Mouse (Mus musculus): Measurements from ENCODE around the gene Cenpo. TPM values are rescaled to one million over a fixed set of nuclear protein-coding genes. Genes with fewer than 3 reads are reported as not detected.
"Not testable (repeated sequence)": the region's sequence is repeated elsewhere in the genome, so short reads cannot be mapped to it uniquely, and the experiment has no call there.

Gene Cenpo
- 1 to 10 TPM; 6.5 to 7.8 TPM for total RNA-seq (2021)
- polyA plus RNA-seq (2012; rRNA removed) = 10.2 and 13.7 TPM in 2 replicates
- long read RNA-seq, full-length matches to known transcripts = 2 of 8 reads
- long read RNA-seq, partial matches to known transcripts = 0 of 8 reads
- long read RNA-seq, other reads (novel, unspliced or antisense) = 6 of 8 reads

- DNase-seq = peak; percentile 97
Observed at GRCm38 (mm10) chr12:4233572-4234508, at the start of gene Cenpo, which contains the start of gene Ptrhd1. Gene Cenpo, minus strand, starts transcription at chr12:4234294. Gene Ptrhd1, plus strand, starts transcription at chr12:4234027.

DNA sequence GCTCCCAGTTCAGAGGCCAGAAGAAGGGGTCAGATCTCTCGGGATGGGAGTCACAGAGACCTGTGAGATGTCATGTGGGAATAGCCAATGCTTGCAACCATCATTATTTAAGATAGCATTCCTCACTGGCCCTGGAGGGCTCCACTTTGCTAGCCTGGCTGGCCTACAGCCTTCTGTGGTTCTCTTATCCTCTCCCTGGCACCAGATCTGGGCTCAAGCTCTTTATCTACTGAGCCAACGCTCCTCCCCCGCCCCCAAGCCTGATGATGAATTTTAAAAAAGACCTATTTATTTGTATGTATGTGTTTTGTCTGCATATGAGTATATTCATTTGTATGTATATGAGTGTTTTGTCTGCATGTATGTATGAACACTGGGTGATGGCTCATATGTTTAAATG is 45.8 kb upstream of the Cenpo start:
- DNase-seq = no peak

DNA sequence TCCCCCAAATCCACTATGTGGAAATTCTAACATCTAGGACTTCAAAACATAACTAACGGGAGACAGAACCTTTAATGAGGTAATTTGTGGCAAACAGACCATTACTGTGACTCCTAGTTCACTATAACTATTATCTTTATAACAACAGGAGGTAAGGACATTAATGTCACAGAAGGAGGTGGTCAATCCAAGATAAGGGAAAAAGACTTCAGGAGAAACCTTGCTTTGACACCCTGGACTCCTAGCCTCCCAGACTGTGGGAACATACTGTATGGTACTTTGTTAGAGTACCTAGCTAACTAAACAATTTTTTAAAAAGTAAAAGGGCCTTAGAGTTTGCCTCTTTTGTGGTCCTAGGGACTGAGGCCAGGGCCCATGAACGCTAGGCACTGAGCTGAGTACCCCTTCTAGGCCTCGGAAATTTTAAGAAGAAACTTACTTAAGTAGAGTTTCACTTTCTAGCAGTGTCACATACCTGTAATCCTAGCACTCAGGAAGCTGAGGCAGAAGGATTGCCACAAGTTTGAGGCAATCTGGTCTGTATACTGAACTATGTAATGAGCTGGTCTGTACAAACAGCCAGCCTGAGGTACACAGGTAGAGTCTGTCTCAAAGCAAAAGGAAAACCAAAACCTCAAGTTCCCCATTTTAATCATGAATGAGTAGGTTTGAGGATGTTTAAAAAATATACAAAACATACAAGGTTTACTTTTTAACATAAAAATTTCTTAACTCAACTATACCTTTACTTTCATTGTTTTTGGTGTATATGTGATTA is 45.1 kb upstream of the Cenpo start:
- DNase-seq = no peak

GRCm38 (mm10) chr12:4271078-4271477 is 37.0 kb upstream of the Cenpo start:
- no peak for DNase-seq

DNA sequence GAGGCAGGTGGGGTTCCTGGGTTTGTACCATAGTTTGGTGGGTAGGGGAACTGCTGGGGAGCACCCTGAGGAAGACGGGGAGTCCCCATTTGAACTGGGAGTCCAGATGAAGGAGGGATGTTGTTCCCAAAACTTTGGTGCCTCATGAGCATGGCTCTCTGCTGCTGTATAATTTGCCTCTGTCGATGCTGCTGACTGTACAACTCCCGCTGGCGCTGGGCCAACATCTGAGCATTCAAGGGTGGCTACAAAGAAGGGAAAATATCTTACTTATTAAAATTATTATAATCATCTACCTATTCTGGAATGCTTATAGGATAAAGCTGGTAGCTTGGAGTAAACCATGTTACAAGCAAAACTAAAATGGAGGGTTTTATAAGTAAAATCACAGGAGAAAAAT is 33.7 kb upstream of the Cenpo start:
- no peak for DNase-seq

DNA sequence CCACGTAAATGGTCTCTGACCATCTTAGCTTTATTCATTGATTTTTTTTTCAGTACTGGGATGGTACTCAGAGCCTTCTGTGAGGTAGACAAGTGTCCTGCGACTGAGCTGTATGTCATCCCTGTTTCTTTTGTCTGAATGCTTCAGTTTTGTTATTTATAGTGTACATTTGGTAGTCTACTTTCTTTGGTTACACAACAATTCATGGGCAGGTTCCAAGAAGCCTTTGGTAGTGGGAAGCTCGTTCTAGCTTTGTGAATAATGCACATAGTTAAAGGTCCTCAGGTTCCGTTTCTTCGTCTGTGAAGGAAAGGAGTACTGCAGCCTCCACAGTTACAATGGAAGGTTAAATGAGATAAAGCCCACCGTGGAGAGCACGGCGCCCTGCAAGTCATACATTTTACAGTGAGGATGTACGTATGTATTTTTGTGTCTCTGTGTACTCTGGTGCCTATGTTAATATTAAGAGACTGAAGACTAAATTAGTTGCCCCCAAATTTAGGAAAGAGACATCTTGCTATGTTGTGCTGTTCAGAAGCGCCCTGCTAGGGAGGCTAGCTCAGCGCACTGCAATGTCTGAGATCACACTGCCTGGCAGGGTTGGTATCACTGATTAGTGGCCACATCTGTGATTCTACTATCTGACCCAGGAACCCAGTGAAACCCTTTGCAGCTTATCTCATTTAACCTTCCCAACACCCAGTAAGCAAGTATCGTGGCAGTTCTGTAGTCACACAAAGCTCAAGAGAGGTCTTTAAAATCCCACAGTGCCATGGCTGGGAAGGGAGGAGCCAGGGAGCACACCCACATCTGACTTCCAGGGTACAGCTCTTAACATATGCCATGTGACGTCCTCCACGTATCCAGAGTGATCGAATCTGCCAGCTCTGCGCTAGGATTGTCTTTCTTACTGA is 18.9 kb upstream of the Cenpo start:
- no peak for DNase-seq

GRCm38 (mm10) chr12:4249786-4250185 is 15.7 kb upstream of the Cenpo start:
- no peak for DNase-seq

DNA sequence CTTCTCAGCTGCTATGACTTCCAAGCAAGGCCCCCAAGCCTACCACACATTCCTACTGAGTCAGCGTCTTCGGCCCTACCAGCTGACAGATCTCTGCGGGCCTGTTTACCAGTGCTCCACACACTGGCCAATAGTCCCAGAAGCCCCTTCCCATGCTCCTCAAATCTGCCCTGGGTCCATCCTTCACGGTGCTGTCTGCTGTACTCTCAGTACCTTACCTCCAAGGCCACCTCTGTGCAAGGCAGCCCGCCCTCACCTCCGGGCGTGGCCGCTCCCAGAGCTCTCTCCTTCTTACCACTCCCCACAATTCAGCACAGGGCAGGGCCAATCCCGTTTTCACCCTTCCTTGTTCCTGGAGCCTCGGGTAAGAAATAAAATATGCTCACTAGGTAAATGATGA is 11.6 kb upstream of the Cenpo start:
- DNase-seq = no peak

GRCm38 (mm10) chr12:4243805-4244204 is 9.7 kb upstream of the Cenpo start:
- DNase-seq = no peak

- DNase-seq = not testable (repeated sequence)
Observed at GRCm38 (mm10) chr12:4240281-4240680, 6.2 kb upstream of the Cenpo start.

DNA sequence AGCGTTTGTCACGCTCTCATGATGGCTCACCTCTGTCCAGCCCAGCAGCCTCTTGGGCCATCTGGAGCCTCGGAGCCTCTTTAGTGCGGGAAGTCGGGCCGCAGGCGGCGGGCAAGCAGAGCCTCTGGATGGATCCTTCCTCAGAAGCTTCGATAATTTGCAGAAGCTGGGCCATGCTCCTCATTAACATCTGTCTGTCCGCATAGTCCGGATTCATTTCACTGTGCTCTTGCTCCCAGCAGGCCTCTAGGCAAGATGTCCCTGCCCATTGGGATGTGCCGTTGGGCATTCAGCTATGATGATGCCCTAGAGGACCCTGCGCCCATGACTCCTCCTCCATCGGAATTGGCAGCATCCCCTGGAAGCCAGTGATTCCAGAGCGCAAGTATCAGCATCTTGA is 3.4 kb upstream of the Cenpo start:
- no peak for DNase-seq

DNA sequence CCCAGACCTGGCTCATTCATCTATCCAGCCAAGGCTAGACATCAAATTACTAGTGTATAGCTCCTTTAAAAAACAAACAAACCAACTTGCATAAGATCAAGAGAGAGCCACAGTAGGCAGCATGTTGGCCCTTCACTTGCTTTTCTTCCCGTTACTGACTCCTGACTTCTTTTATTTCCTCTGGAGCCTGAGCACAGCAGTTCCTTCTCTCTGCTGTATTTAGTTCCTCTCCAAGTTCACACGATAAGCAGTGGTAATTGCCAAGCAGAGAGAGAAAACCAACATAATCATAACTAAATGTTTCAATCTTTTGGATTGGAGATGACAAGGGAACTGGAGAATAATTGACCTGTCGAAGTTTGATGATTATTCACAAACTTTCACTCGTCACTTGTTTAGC is 1.3 kb downstream of the Cenpo start:
- DNase-seq = no peak

- no peak for DNase-seq
Observed at GRCm38 (mm10) chr12:4230156-4230555, 3.9 kb downstream of the Cenpo start.

- peak; percentile 84 for DNase-seq
Observed at GRCm38 (mm10) chr12:4212908-4213307, 21.2 kb downstream of the Cenpo start.

DNA sequence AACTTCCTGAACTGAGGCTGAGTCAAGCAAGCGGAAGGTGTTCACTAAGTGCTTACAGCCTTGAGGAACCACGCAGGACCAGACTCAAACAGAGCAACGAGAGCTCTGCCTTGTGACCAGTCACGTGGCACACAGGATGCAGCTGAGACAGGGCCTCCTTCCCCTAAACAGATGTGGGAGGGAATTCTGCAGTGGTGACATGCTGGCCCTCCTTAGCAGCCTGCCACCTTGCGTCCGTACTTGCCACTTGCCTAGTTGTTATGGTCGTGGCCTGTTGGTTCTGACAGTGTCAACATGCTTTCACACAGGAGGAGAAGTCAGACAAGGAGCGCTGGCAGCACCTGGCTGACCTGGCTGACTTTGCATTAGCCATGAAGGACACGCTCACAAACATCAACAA is 22.9 kb downstream of the Cenpo start:
- DNase-seq = no peak

GRCm38 (mm10) chr12:4209196-4209595 is 24.9 kb downstream of the Cenpo start:
- DNase-seq = no peak

DNA sequence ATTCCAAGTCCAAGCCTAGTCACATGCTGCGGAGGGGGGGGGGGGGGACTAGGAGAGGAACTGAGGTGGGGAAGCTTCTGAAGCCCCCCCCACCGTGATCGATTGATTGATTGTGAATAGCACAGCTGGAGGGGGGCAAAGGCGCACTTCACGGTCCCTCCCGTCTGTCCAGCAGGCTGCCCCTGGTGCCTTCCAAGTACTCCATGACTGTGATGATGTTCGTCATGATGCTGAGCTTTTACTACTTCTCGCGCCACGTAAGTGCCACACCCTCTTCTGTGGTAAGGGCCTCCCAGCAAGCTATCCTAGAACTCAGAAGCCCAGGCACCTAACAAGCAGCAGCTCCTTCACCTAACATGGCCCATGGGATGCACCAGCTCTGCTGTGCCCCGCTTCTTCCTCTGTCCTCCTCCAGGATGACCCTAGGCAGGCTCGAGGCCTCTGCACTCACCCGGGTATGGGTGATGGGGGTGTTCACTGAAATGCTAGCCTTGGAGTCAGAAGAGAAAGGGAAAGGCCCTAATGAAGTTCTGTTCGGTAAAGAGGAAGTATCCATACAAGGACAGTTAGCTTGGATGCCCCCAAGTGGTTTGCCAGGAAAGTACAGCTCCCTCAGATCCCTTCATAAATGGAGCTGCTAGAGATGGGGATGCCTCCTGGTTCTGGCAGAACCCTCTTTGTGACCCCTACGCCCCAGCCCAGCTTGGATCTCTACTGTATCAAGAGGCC is 25.5 kb downstream of the Cenpo start:
- peak; percentile 68 for DNase-seq

DNA sequence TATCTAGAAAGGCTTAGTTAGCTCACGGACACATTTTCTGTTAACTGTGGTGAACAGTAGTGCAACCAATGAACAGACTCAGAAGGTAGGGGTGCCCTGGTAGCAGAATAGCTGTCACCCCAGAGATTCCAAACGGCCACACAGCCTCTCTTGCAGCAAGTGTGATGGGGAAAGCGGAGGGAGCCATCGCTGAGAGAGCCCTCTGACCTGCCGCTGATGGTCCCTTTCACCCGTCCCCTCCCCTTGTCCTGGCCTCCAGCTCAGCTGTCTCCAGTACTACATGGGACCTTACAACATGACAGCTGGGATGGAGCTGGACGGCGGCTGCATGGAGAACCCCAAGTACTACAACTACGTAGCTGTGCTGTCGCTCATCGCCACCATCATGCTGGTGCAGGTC is 28.0 kb downstream of the Cenpo start:
- DNase-seq = no peak

DNA sequence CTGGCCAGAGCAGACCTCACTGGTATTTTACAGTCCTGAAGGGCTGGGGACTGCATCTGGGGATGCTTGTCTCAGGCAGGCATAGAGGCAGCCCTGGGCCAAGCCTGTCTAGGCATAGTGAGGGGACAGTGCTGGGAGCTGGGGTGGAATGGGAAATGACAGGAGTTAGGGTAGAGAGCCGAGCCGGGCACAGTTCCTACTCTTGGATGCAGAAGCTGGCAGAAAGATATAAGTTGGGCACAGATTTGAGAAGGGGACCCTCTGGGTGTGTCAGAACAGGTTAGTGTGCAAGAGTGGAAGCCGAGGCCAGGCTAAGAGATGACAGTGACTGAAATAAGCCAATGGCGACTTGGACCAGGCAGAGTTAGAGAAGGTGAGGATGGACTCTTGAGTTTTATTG is 31.9 kb downstream of the Cenpo start:
- no peak for DNase-seq

- peak; percentile 51 for DNase-seq
Observed at GRCm38 (mm10) chr12:4201454-4202200, 32.5 kb downstream of the Cenpo start.

Measured in adrenal gland, adult 2 months (tissue).